Mouse (Mus musculus) small intestine, adult 2 months (tissue): ENCODE data around the gene Foxr1. TPM values are rescaled to one million over a fixed set of nuclear protein-coding genes. Genes with fewer than 3 reads are reported as not detected.

ENCODE experiments used
- H3K27ac ChIP-seq: fragments of 200-500 bp; 2 replicates; pipeline ENCODE4 v1.5.1; 2012; ENCODE audit warnings: low read depth, low read length, control low read depth, inconsistent platforms; ENCODE audit not compliant: insufficient read depth
- H3K27me3 ChIP-seq: fragments of 200-500 bp; 2 replicates; pipeline ENCODE4 v1.6.1; 2012; ENCODE audit warnings: mild to moderate bottlenecking, moderate library complexity, low read length, inconsistent platforms; ENCODE audit not compliant: control insufficient read depth, insufficient read depth
- H3K36me3 ChIP-seq: fragments of 200-500 bp; 2 replicates; pipeline ENCODE4 v1.6.1; 2012; ENCODE audit warnings: mild to moderate bottlenecking, low read length, control low read depth, inconsistent platforms; ENCODE audit not compliant: control insufficient read depth, insufficient read depth
- H3K4me1 ChIP-seq: fragments of 200-500 bp; 2 replicates; pipeline ENCODE4 v1.6.1; 2012; ENCODE audit warnings: low read length, inconsistent platforms, mixed read lengths; ENCODE audit not compliant: control insufficient read depth, insufficient read depth, insufficient read length
- H3K4me3 ChIP-seq: fragments of 200-500 bp; 2 replicates; pipeline ENCODE4 v1.5.1; 2012; ENCODE audit warnings: low read depth, mild to moderate bottlenecking, control low read depth, inconsistent platforms, low read length, moderate library complexity
- CTCF ChIP-seq: fragments of 200-500 bp; IDR thresholded peaks from 2 replicates; pipeline ENCODE4 v1.5.1; 2012; ENCODE audit warnings: low read depth, mild to moderate bottlenecking, control low read depth, inconsistent platforms, low read length, moderate library complexity, mixed read lengths; ENCODE audit not compliant: insufficient replicate concordance, insufficient read length; ENCODE audit errors: extremely low read depth
- POLR2A ChIP-seq: fragments of 200-500 bp; IDR thresholded peaks from 2 replicates; pipeline ENCODE4 v1.6.1; 2012; ENCODE audit warnings: low read depth, mild to moderate bottlenecking, control low read depth, inconsistent platforms, low read length, moderate library complexity
- WGBS: fragments of 180-500 bp; shearing (Covaris S2); methylation state at CpG from one replicate; pipeline ENCODE4 v1.1.7; 2018; 5-methylcytosine and 5-hydroxymethylcytosine counted together
- polyA plus RNA-seq: library from polyadenylated mRNA; depleted of rRNA; stranded (reverse); fragments of >200 nt; gene quantifications from 2 replicates; pipeline ENCODE4 v1.2.3, GENCODE M21; 2012; rRNA removed

The Foxr1 gene
- polyA plus RNA-seq, 1 experiment = not detected

- Histone ChIP-seq H3K36me3 (peaks cover 46% of the 10 kb centered on the region), H3K27me3 (no peaks in the 10 kb centered on the region), H3K4me3 (no peak overlapping the region), H3K27ac (no peak overlapping the region), H3K4me1 (peaks cover 4% of the 10 kb centered on the region; the same call in 1 of the 2 replicates)
- WGBS = 24% methylated on average over 4 of the region's 4 CpGs
- peak; percentile 74; the same call in 1 of the 2 replicates for TF ChIP-seq CTCF
- no peak for TF ChIP-seq POLR2A
These were observed 49.5 kb downstream of the Foxr1 start for GRCm38 (mm10) chr9:44391466-44391865.

DNA sequence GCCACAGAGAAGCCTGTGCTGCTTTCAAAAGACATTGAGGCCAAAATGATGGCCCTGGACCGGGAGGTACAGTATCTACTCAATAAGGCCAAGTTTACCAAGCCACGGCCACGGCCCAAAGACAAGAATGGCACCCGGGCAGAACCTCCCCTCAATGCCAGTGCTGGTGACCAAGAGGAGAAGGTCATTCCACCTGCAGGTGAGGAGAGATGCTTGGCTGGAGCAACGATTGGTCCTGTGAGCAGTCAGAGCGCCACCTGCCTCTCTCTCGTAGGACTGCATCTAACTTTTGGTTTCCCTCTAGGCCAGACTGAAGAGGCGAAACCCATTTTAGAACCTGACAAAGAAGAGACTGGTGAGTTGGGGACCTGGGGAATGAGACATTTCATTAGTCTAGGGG, 51.7 kb downstream of the Foxr1 start:
- H3K27me3 ChIP-seq = no peaks in the 10 kb centered on the region
- no peak overlapping the region for H3K27ac ChIP-seq
- TF ChIP-seq POLR2A (no peak), CTCF (peak; percentile 70; the same call in 1 of the 2 replicates)
- WGBS = 48% methylated on average over 8 of the region's 8 CpGs
- peaks cover 65% of the 10 kb centered on the region for H3K36me3 ChIP-seq
- H3K4me1 ChIP-seq = no peaks in the 10 kb centered on the region
- H3K4me3 ChIP-seq = no peak overlapping the region

- 44% methylated on average over 3 of the region's 3 CpGs for WGBS
These were observed 53.7 kb downstream of the Foxr1 start for GRCm38 (mm10) chr9:44387221-44387620.

DNA sequence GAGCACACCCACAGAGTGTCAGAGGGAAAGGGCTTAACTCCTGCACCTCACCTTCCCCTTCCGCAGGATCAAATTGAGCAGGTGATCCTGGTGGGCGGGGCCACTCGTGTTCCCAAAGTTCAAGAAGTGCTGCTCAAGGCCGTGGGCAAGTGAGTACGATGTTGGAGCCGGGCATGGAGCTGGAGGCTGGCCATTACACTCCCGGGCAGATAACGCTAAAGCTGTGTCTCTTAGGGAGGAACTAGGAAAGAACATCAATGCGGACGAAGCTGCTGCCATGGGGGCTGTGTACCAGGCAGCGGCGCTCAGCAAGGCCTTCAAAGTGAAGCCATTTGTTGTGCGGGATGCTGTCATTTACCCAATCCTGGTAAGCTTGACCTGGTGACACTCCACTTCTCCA, 56.3 kb downstream of the Foxr1 start:
- peaks cover 75% of the 10 kb centered on the region for H3K36me3 ChIP-seq
- H3K27ac ChIP-seq = no peak overlapping the region
- no peak overlapping the region for H3K4me3 ChIP-seq
- WGBS = 72% methylated on average over 13 of the region's 13 CpGs
- peaks cover 3% of the 10 kb centered on the region; the same call in 1 of the 2 replicates for H3K4me1 ChIP-seq
- no peak for TF ChIP-seq CTCF
- TF ChIP-seq POLR2A = no peak
- H3K27me3 ChIP-seq = no peaks in the 10 kb centered on the region

More at GRCm38 (mm10) chr9:44387221-44387620, 53.7 kb downstream of the Foxr1 start:
- no peak overlapping the region for H3K4me3 ChIP-seq
- H3K4me1 ChIP-seq = no peaks in the 10 kb centered on the region
- H3K27ac ChIP-seq = no peak overlapping the region
- no peaks in the 10 kb centered on the region for H3K27me3 ChIP-seq
- TF ChIP-seq CTCF = no peak
- no peak for TF ChIP-seq POLR2A
- peaks cover 82% of the 10 kb centered on the region for H3K36me3 ChIP-seq

Other genes starting within 250 kb of the Foxr1 start
- gene Cbl, start 207.1 kb downstream of the Foxr1 start, polyA plus RNA-seq = 2.9 and 6.9 TPM in 2 replicates
- gene Ccdc153, start 200.5 kb downstream of the Foxr1 start, polyA plus RNA-seq = not detected in 2 replicates
- 9.9 and 23.6 TPM in 2 replicates for gene Pdzd3, start 189.7 kb downstream of the Foxr1 start, polyA plus RNA-seq
- 3.1 and 7.5 TPM in 2 replicates for gene Nlrx1, start 172.5 kb downstream of the Foxr1 start, polyA plus RNA-seq
- 1.3 and 2.0 TPM in 2 replicates for gene Abcg4, start 152.5 kb downstream of the Foxr1 start, polyA plus RNA-seq
- 20.6 and 20.8 TPM in 2 replicates for gene Hinfp, start 135.5 kb downstream of the Foxr1 start, polyA plus RNA-seq
- gene C2cd2l, start 120.9 kb downstream of the Foxr1 start, polyA plus RNA-seq = 113 and 257 TPM in 2 replicates
- gene Dpagt1, start 115.1 kb downstream of the Foxr1 start, polyA plus RNA-seq = 27.7 and 47.4 TPM in 2 replicates
- 180 and 255 TPM in 2 replicates for gene H2afx, start 106.4 kb downstream of the Foxr1 start, polyA plus RNA-seq
- gene Hmbs, start 96.9 kb downstream of the Foxr1 start, polyA plus RNA-seq = 37.0 and 44.0 TPM in 2 replicates
- gene Vps11, start 79.5 kb downstream of the Foxr1 start, polyA plus RNA-seq = 12.4 and 22.3 TPM in 2 replicates
- 34.3 and 38.3 TPM in 2 replicates for gene Hyou1, start 61.6 kb downstream of the Foxr1 start, polyA plus RNA-seq
- gene Slc37a4, start 44.3 kb downstream of the Foxr1 start, polyA plus RNA-seq = 27.1 and 54.9 TPM in 2 replicates
- gene Rps25, start 34.0 kb downstream of the Foxr1 start, polyA plus RNA-seq = 40.0 and 48.3 TPM in 2 replicates
- 20.0 and 36.5 TPM in 2 replicates for gene Trappc4, start 33.5 kb downstream of the Foxr1 start, polyA plus RNA-seq
- 17.8 and 21.3 TPM in 2 replicates for gene Ccdc84, start 22.6 kb downstream of the Foxr1 start, polyA plus RNA-seq
- 1.4 TPM in 2 replicates for gene Upk2, start 13.8 kb upstream of the Foxr1 start, polyA plus RNA-seq
- 21.8 and 28.1 TPM in 2 replicates for gene Bcl9l, start 41.7 kb upstream of the Foxr1 start, polyA plus RNA-seq
- 2.0 and 5.7 TPM in 2 replicates for gene Cxcr5, start 120.7 kb upstream of the Foxr1 start, polyA plus RNA-seq
- gene Ddx6, start 163.8 kb upstream of the Foxr1 start, polyA plus RNA-seq = 5.1 and 9.6 TPM in 2 replicates
- gene Treh, start 232.1 kb upstream of the Foxr1 start, polyA plus RNA-seq = 131 and 183 TPM in 2 replicates